Mouse (Mus musculus): ENCODE measurements around the gene Ube2ql1. TPM values are rescaled to one million over a fixed set of nuclear protein-coding genes. Genes with fewer than 3 reads are reported as not detected.

Gene Ube2ql1
- not detected for total RNA-seq (2023)

GRCm38 (mm10) chr13:69739759-69740135 is at the start of gene Ube2ql1:
Gene Ube2ql1 (minus strand): TSS chr13:69739889.

Other genes starting within 250 kb of the Ube2ql1 start
- gene Nsun2, start 206.1 kb downstream of the Ube2ql1 start, total RNA-seq (2023): 113 TPM
- gene Tent4a, start 205.3 kb downstream of the Ube2ql1 start, total RNA-seq (2023): 22.9 TPM
- 0.77 TPM for gene Srd5a1, start 128.4 kb downstream of the Ube2ql1 start, total RNA-seq (2023)
- 80.1 TPM for gene Med10, start 62.5 kb upstream of the Ube2ql1 start, total RNA-seq (2023)

All from CD4-positive naive resting alpha-beta T cell, adult 57 days (primary cell).